Mouse (Mus musculus): ENCODE measurements around the gene Ucma. TPM values are rescaled to one million over a fixed set of nuclear protein-coding genes. Genes with fewer than 3 reads are reported as not detected.

Ucma gene
- polyA plus RNA-seq (2014; fragmentation: Illumina TruSeq; extraction: RNeasy Lipid Tissue Mini Kit (QIAGEN cat#74804); ENCODE audit: low read depth, low replicate concordance) = not detected

GRCm38 (mm10) chr2:4975807-4976206 is at the start of gene Ucma:
Gene Ucma, plus strand, starts transcription at chr2:4976122.

GRCm38 (mm10) chr2:5012491-5013324 is 36.8 kb downstream of the Ucma start, which contains the start of gene Mcm10:
Gene Mcm10, minus strand, starts transcription at chr2:5012791.

Other genes starting within 250 kb of the Ucma start
- 34.1 TPM for gene Sephs1, start 94.6 kb upstream of the Ucma start, polyA plus RNA-seq (2014; fragmentation: Illumina TruSeq; extraction: RNeasy Lipid Tissue Mini Kit (QIAGEN cat#74804); ENCODE audit: low read depth, low replicate concordance)
- gene Phyh, start 57.1 kb upstream of the Ucma start, polyA plus RNA-seq (2014; fragmentation: Illumina TruSeq; extraction: RNeasy Lipid Tissue Mini Kit (QIAGEN cat#74804); ENCODE audit: low read depth, low replicate concordance) = 455 TPM
- gene Mcm10, start 36.7 kb downstream of the Ucma start, polyA plus RNA-seq (2014; fragmentation: Illumina TruSeq; extraction: RNeasy Lipid Tissue Mini Kit (QIAGEN cat#74804); ENCODE audit: low read depth, low replicate concordance) = 3.3 TPM
- gene Optn, start 87.9 kb downstream of the Ucma start, polyA plus RNA-seq (2014; fragmentation: Illumina TruSeq; extraction: RNeasy Lipid Tissue Mini Kit (QIAGEN cat#74804); ENCODE audit: low read depth, low replicate concordance) = 26.9 TPM
- 12.4 TPM for gene Ccdc3, start 161.7 kb downstream of the Ucma start, polyA plus RNA-seq (2014; fragmentation: Illumina TruSeq; extraction: RNeasy Lipid Tissue Mini Kit (QIAGEN cat#74804); ENCODE audit: low read depth, low replicate concordance)